Mouse (Mus musculus) kidney, embryonic 16.5 days (tissue): ENCODE data around the gene Slc40a1. TPM values are rescaled to one million over a fixed set of nuclear protein-coding genes. Genes with fewer than 3 reads are reported as not detected.

Experiments used
- ATAC-seq: fragments of 200-750 bp; cut with Nextera tagmentation; 2 replicates; pipeline ENCODE4 v1.8.0; 2017; ENCODE audit warnings: moderate TSS enrichment; ENCODE audit not compliant: low FRiP score, low TSS enrichment
- H3K27ac ChIP-seq: fragments of 300-500 bp; sonication (generic); 2 replicates; pipeline ENCODE4 v1.5.1; 2014; ENCODE audit warnings: low read length
- H3K27me3 ChIP-seq: fragments of 300-500 bp; sonication (generic); 2 replicates; pipeline ENCODE4 v1.6.1; 2014; ENCODE audit warnings: low read length, control low read depth, mixed read lengths; ENCODE audit not compliant: insufficient read depth
- H3K36me3 ChIP-seq: fragments of 300-500 bp; sonication (generic); 2 replicates; pipeline ENCODE4 v1.6.1; 2014; ENCODE audit warnings: low read length, control low read depth, mixed read lengths; ENCODE audit not compliant: insufficient read depth
- H3K4me1 ChIP-seq: fragments of 300-500 bp; sonication (generic); 2 replicates; pipeline ENCODE4 v1.6.1; 2014; ENCODE audit warnings: low read length, control low read depth, mixed read lengths; ENCODE audit not compliant: insufficient read depth
- H3K4me2 ChIP-seq: fragments of 300-500 bp; sonication (generic); replicated peaks from 2 replicates; pipeline ENCODE4 v1.6.1; 2014; ENCODE audit warnings: low read depth, low read length
- H3K4me3 ChIP-seq: fragments of 300-500 bp; sonication (generic); 2 replicates; pipeline ENCODE4 v1.5.1; 2014; ENCODE audit warnings: mild to moderate bottlenecking, low read length
- H3K9ac ChIP-seq: fragments of 300-500 bp; sonication (generic); replicated peaks from 2 replicates; pipeline ENCODE4 v1.6.1; 2014; ENCODE audit warnings: low read length
- H3K9me3 ChIP-seq: fragments of 300-500 bp; sonication (generic); 2 replicates; pipeline ENCODE4 v1.6.1; 2016; ENCODE audit warnings: low read length, control low read depth
- WGBS: fragments of 180-500 bp; shearing (Covaris S2); extraction: QIAGEN DNeasy Blood & Tissue Kit; methylation state at CpG from one replicate; pipeline ENCODE4 v1.1.7; 2014; 5-methylcytosine and 5-hydroxymethylcytosine counted together
- polyA plus RNA-seq: library from polyadenylated mRNA; unstranded; fragments of >200 nt; fragmentation: Nextera tagmentation; extraction: Ambion mirVana; gene quantifications from 2 replicates; pipeline ENCODE4 v1.2.1, GENCODE M21; 2015

Slc40a1 gene
- polyA plus RNA-seq, 1 experiment from 2014 or later = 111 TPM

- peak overlapping the region; percentile 50; the same call in 1 of the 2 replicates for H3K27ac ChIP-seq
Observed at GRCm38 (mm10) chr1:45920703-45921102, 5.6 kb downstream of the Slc40a1 start.

GRCm38 (mm10) chr1:45919752-45920151 lies 6.6 kb downstream of the Slc40a1 start:
- 100% methylated on average over 1 of the region's 1 CpGs for WGBS
- H3K9me3 ChIP-seq = no peaks in the 10 kb centered on the region
- H3K9ac ChIP-seq = no peak overlapping the region
- no peak overlapping the region for H3K4me3 ChIP-seq
- no peak overlapping the region for H3K4me2 ChIP-seq
- H3K27ac ChIP-seq = no peak overlapping the region
- 0 out of 2 replicates have a peak, but pooled peaks cover under 1% of the 10 kb centered on the region for H3K4me1 ChIP-seq
- no peak for ATAC-seq
- no peaks in the 10 kb centered on the region for H3K27me3 ChIP-seq
- 0 out of 2 replicates have a peak, but pooled peaks cover 5% of the 10 kb centered on the region for H3K36me3 ChIP-seq

More at GRCm38 (mm10) chr1:45920703-45921102, 5.6 kb downstream of the Slc40a1 start:
- 0 out of 2 replicates have a peak, but pooled peaks cover 3% of the 10 kb centered on the region for H3K4me1 ChIP-seq
- H3K9ac ChIP-seq = no peak overlapping the region
- no peaks in the 10 kb centered on the region for H3K27me3 ChIP-seq
- WGBS = 72% methylated on average over 3 of the region's 3 CpGs
- H3K36me3 ChIP-seq = 0 out of 2 replicates have a peak, but pooled peaks cover 4% of the 10 kb centered on the region
- no peak for ATAC-seq
- no peaks in the 10 kb centered on the region for H3K9me3 ChIP-seq
- no peak overlapping the region for H3K4me3 ChIP-seq
- no peak overlapping the region for H3K4me2 ChIP-seq

- H3K36me3 ChIP-seq = 0 out of 2 replicates have a peak, but pooled peaks cover 9% of the 10 kb centered on the region
- no peaks in the 10 kb centered on the region for H3K27me3 ChIP-seq
- peak; percentile 49; the same call in 1 of the 2 replicates for ATAC-seq
- H3K4me3 ChIP-seq = no peak overlapping the region
- no peak overlapping the region for H3K4me2 ChIP-seq
- no peak overlapping the region for H3K9ac ChIP-seq
- no peaks in the 10 kb centered on the region for H3K4me1 ChIP-seq
- WGBS = 76% methylated on average over 4 of the region's 4 CpGs
- no peaks in the 10 kb centered on the region for H3K9me3 ChIP-seq
- H3K27ac ChIP-seq = no peak overlapping the region
Observed at GRCm38 (mm10) chr1:45917136-45917803, 9.1 kb downstream of the Slc40a1 start.

DNA sequence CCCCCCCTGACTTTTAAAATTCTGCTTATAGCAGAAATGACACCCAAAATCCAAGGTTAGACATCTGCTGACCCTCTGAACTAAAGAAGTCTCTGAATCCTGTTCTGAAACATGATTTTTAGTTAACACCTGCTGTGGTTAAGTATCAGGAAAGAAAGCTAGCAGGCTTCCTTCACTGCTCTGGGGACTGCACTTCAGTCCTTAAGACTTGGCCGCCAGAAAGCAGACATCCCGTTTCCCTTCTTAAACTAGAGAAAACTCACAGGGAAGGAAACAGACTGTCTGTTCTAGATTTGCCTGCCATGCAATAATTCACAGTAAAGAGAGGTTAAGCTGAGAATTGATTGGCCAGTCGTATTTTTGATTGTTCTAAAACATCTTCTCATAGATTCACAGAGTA lies 10.1 kb downstream of the Slc40a1 start:
- no peak for ATAC-seq
- H3K4me1 ChIP-seq = no peaks in the 10 kb centered on the region
- no peak overlapping the region for H3K27ac ChIP-seq
- WGBS = 59% methylated on average over 3 of the region's 3 CpGs
- H3K27me3 ChIP-seq = no peaks in the 10 kb centered on the region
- no peak overlapping the region for H3K4me3 ChIP-seq
- no peak overlapping the region for H3K9ac ChIP-seq
- no peak overlapping the region for H3K4me2 ChIP-seq
- no peaks in the 10 kb centered on the region for H3K9me3 ChIP-seq
- H3K36me3 ChIP-seq = 0 out of 2 replicates have a peak, but pooled peaks cover 13% of the 10 kb centered on the region

DNA sequence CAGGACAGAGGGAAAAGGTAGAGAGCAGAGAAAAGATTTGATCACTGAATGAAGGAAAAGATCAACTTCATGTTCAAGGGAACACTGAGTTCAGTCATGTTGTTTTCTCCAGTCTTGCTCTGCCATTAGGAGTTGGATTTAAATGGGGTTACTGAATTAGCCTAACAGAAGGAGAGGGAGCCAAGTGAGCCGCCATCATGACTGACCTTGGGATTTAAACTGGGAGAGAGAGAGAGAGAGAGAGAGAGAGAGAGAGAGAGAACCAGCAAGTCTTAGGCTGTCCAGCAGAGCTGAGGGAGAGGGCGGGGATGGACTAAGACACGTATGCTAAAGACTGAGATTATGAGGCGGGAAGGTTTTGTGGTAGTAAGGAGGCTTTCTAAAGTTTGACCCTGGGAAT lies 12.1 kb downstream of the Slc40a1 start:
- 0 out of 2 replicates have a peak, but pooled peaks cover 3% of the 10 kb centered on the region for H3K4me1 ChIP-seq
- H3K9me3 ChIP-seq = no peaks in the 10 kb centered on the region
- H3K27ac ChIP-seq = no peak overlapping the region
- H3K4me3 ChIP-seq = no peak overlapping the region
- no peak overlapping the region for H3K9ac ChIP-seq
- 94% methylated on average over 4 of the region's 4 CpGs for WGBS
- H3K36me3 ChIP-seq = 0 out of 2 replicates have a peak, but pooled peaks cover 15% of the 10 kb centered on the region
- H3K27me3 ChIP-seq = no peaks in the 10 kb centered on the region
- ATAC-seq = no peak
- no peak overlapping the region for H3K4me2 ChIP-seq

- WGBS = 12% methylated on average over 5 of the region's 5 CpGs
- Histone ChIP-seq H3K27ac (peak overlapping the region; percentile 57), H3K4me2 (no peak overlapping the region), H3K36me3 (0 out of 2 replicates have a peak, but pooled peaks cover 4% of the 10 kb centered on the region), H3K27me3 (no peaks in the 10 kb centered on the region), H3K4me3 (no peak overlapping the region), H3K4me1 (peaks cover 10% of the 10 kb centered on the region), H3K9me3 (no peaks in the 10 kb centered on the region), H3K9ac (no peak overlapping the region)
- ATAC-seq = peak; percentile 97
Observed at GRCm38 (mm10) chr1:45905107-45905821, 21.1 kb downstream of the Slc40a1 start.

DNA sequence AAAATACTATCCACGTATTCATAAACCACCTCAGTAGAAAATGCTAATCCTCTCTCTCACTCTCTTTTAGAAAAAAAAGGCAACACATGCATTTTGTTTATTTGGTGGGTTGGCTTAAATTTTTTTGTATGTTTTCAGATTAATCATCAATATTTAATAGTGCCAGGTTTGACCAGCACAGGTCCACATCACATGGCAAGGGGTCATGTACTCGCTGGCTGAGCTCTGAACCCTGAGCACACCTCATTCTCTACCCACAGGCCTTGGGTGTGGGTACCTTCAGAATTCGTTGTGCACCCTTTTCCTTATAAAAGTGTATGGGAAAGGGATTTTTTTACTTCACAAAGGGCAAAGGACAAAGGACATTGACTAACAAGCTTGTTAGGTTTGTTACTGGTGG lies 22.2 kb downstream of the Slc40a1 start:
- ATAC-seq = no peak
- Histone ChIP-seq H3K27me3 (no peaks in the 10 kb centered on the region), H3K36me3 (0 out of 2 replicates have a peak, but pooled peaks cover 1% of the 10 kb centered on the region), H3K27ac (no peak overlapping the region), H3K4me3 (no peak overlapping the region), H3K4me2 (no peak overlapping the region), H3K9me3 (no peaks in the 10 kb centered on the region), H3K4me1 (peaks cover 9% of the 10 kb centered on the region), H3K9ac (no peak overlapping the region)
- WGBS = 89% methylated on average over 3 of the region's 3 CpGs

DNA sequence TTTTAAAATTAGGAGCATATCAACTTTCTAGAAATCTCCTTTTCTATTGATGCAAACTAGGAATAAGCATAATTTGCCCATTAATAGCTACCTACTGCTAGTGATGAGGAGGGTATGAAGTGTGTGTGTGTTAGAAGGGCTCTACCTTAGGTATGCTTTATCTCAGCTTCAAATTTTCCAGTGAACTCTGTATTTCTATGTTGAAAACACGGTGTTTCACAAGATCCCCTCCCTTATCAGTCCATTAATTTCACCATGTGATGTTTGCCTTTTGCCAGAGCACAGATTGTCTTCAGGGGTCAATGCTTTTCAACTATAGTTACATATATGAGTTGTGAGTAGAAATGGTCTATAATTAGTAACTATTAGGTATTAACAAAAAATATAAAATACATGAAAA lies 28.3 kb downstream of the Slc40a1 start:
- no peaks in the 10 kb centered on the region for H3K9me3 ChIP-seq
- no peaks in the 10 kb centered on the region for H3K36me3 ChIP-seq
- H3K4me2 ChIP-seq = no peak overlapping the region
- no peak for ATAC-seq
- H3K9ac ChIP-seq = no peak overlapping the region
- WGBS = 31% methylated on average over 1 of the region's 1 CpGs
- no peak overlapping the region for H3K27ac ChIP-seq
- no peaks in the 10 kb centered on the region for H3K4me1 ChIP-seq
- H3K27me3 ChIP-seq = no peaks in the 10 kb centered on the region
- H3K4me3 ChIP-seq = no peak overlapping the region

GRCm38 (mm10) chr1:45894168-45894912 lies 32.0 kb downstream of the Slc40a1 start:
- no peaks in the 10 kb centered on the region for H3K4me1 ChIP-seq
- H3K27me3 ChIP-seq = no peaks in the 10 kb centered on the region
- H3K4me3 ChIP-seq = no peak overlapping the region
- no peaks in the 10 kb centered on the region for H3K9me3 ChIP-seq
- no peak overlapping the region for H3K4me2 ChIP-seq
- no peak overlapping the region for H3K9ac ChIP-seq
- no peak overlapping the region for H3K27ac ChIP-seq
- ATAC-seq = no peak
- H3K36me3 ChIP-seq = no peaks in the 10 kb centered on the region
- 80% methylated on average over 6 of the region's 6 CpGs for WGBS
